Mouse (Mus musculus): Measurements from ENCODE around the gene Thap2. TPM values are rescaled to one million over a fixed set of nuclear protein-coding genes. Genes with fewer than 3 reads are reported as not detected.
A peak's percentile ranks its signal among the peaks of the same experiment; 100 is the strongest.

Gene Thap2
- polyA plus RNA-seq (2016; fragmentation: Nextera tagmentation; extraction: Ambion mirVana) = 32.8 and 35.2 TPM in 2 replicates

GRCm38 (mm10) chr10:115384221-115385017 lies at the start of gene Thap2, which contains the start of gene Zfc3h1:
Gene Thap2 (minus strand): TSS chr10:115384443.
Gene Zfc3h1 (plus strand): TSS chr10:115384959.
- Histone ChIP-seq H3K4me3 (peak within 1 kb of the TSS; percentile 96), H3K27ac (replicated peaks) (peak within 1 kb of the TSS; percentile 99), H3K4me1 (peaks cover 36% of the 10 kb centered on the region), H3K4me2 (replicated peaks) (peak within 1 kb of the TSS; percentile 75), H3K36me3 (no peaks in the 10 kb centered on the region; the same call in 1 of the 2 replicates), H3K27me3 (no peaks in the 10 kb centered on the region), H3K9ac (replicated peaks) (peak within 1 kb of the TSS; percentile 86), H3K9me3 (no peaks in the 10 kb centered on the region)
- under 1% methylated on average over 64 of the region's 65 CpGs for WGBS
- ATAC-seq (ENCODE audit: low FRiP score, low read depth) = peak; percentile 98

- H3K4me3 ChIP-seq = no peak overlapping the region
- H3K9ac ChIP-seq (replicated peaks) = no peak overlapping the region
- H3K9me3 ChIP-seq = no peaks in the 10 kb centered on the region
- H3K36me3 ChIP-seq = peaks cover 59% of the 10 kb centered on the region
- no peak overlapping the region for H3K27ac ChIP-seq (replicated peaks)
- no peak overlapping the region for H3K4me2 ChIP-seq (replicated peaks)
- H3K4me1 ChIP-seq = no peaks in the 10 kb centered on the region
- H3K27me3 ChIP-seq = no peaks in the 10 kb centered on the region
- 67% methylated on average over 2 of the region's 2 CpGs for WGBS
- no peak for ATAC-seq (ENCODE audit: low FRiP score, low read depth)
These were observed 41.1 kb upstream of the Thap2 start for GRCm38 (mm10) chr10:115425351-115425750.

- ATAC-seq (ENCODE audit: low FRiP score, low read depth) = no peak
- Histone ChIP-seq H3K9ac (replicated peaks) (no peak overlapping the region), H3K4me3 (no peak overlapping the region), H3K27me3 (no peaks in the 10 kb centered on the region), H3K4me2 (replicated peaks) (no peak overlapping the region), H3K9me3 (no peaks in the 10 kb centered on the region), H3K4me1 (no peaks in the 10 kb centered on the region), H3K36me3 (peaks cover 55% of the 10 kb centered on the region), H3K27ac (replicated peaks) (no peak overlapping the region)
- WGBS = 85% methylated on average over 4 of the region's 4 CpGs
These were observed 37.7 kb upstream of the Thap2 start for GRCm38 (mm10) chr10:115421976-115422375.

- no peak for ATAC-seq (ENCODE audit: low FRiP score, low read depth)
- Histone ChIP-seq H3K27ac (replicated peaks) (no peak overlapping the region), H3K27me3 (no peaks in the 10 kb centered on the region), H3K4me3 (no peak overlapping the region), H3K4me1 (no peaks in the 10 kb centered on the region), H3K9me3 (no peaks in the 10 kb centered on the region), H3K9ac (replicated peaks) (no peak overlapping the region), H3K4me2 (replicated peaks) (no peak overlapping the region), H3K36me3 (peaks cover 82% of the 10 kb centered on the region)
- WGBS = 93% methylated on average over 3 of the region's 3 CpGs
These were observed 29.8 kb upstream of the Thap2 start for GRCm38 (mm10) chr10:115414056-115414455.

GRCm38 (mm10) chr10:115413496-115413895 lies 29.3 kb upstream of the Thap2 start:
- whole genome bisulfite sequencing = 86% methylated on average over 2 of the region's 2 CpGs

GRCm38 (mm10) chr10:115406393-115406792 lies 22.1 kb upstream of the Thap2 start:
- Histone ChIP-seq H3K4me2 (replicated peaks) (no peak overlapping the region), H3K4me1 (no peaks in the 10 kb centered on the region), H3K9me3 (no peaks in the 10 kb centered on the region), H3K9ac (replicated peaks) (no peak overlapping the region), H3K4me3 (no peak overlapping the region), H3K27me3 (no peaks in the 10 kb centered on the region), H3K36me3 (peaks cover 66% of the 10 kb centered on the region), H3K27ac (replicated peaks) (no peak overlapping the region)
- ATAC-seq (ENCODE audit: low FRiP score, low read depth) = no peak
- 73% methylated on average over 6 of the region's 6 CpGs for WGBS

More at GRCm38 (mm10) chr10:115413496-115413895, 29.3 kb upstream of the Thap2 start:
- H3K27ac ChIP-seq (replicated peaks) = no peak overlapping the region
- H3K4me1 ChIP-seq = no peaks in the 10 kb centered on the region
- no peaks in the 10 kb centered on the region for H3K27me3 ChIP-seq
- no peak overlapping the region for H3K4me2 ChIP-seq (replicated peaks)
- ATAC-seq (ENCODE audit: low FRiP score, low read depth) = no peak
- H3K9me3 ChIP-seq = no peaks in the 10 kb centered on the region
- H3K36me3 ChIP-seq = peaks cover 84% of the 10 kb centered on the region
- H3K4me3 ChIP-seq = no peak overlapping the region
- no peak overlapping the region for H3K9ac ChIP-seq (replicated peaks)

- Histone ChIP-seq H3K9me3 (no peaks in the 10 kb centered on the region), H3K27ac (replicated peaks) (no peak overlapping the region), H3K36me3 (peaks cover 15% of the 10 kb centered on the region), H3K4me3 (no peak overlapping the region), H3K27me3 (no peaks in the 10 kb centered on the region), H3K9ac (replicated peaks) (no peak overlapping the region), H3K4me1 (peaks cover 16% of the 10 kb centered on the region), H3K4me2 (replicated peaks) (no peak overlapping the region)
- 95% methylated on average over 1 of the region's 1 CpGs for WGBS
- no peak for ATAC-seq (ENCODE audit: low FRiP score, low read depth)
These were observed 7.7 kb upstream of the Thap2 start for GRCm38 (mm10) chr10:115391896-115392295.

- peaks cover 15% of the 10 kb centered on the region for H3K36me3 ChIP-seq
- ATAC-seq (ENCODE audit: low FRiP score, low read depth) = no peak
- H3K4me2 ChIP-seq (replicated peaks) = no peak overlapping the region
- no peaks in the 10 kb centered on the region for H3K27me3 ChIP-seq
- 96% methylated on average over 4 of the region's 4 CpGs for WGBS
- peaks cover 22% of the 10 kb centered on the region for H3K4me1 ChIP-seq
- no peak overlapping the region for H3K4me3 ChIP-seq
- no peak overlapping the region for H3K27ac ChIP-seq (replicated peaks)
- H3K9me3 ChIP-seq = no peaks in the 10 kb centered on the region
- H3K9ac ChIP-seq (replicated peaks) = no peak overlapping the region
These were observed 6.8 kb upstream of the Thap2 start for GRCm38 (mm10) chr10:115391076-115391475.

GRCm38 (mm10) chr10:115387891-115388290 lies 3.6 kb upstream of the Thap2 start:
- peaks cover 9% of the 10 kb centered on the region for H3K36me3 ChIP-seq
- peak overlapping the region; percentile 25; the same call in 1 of the 2 replicates for H3K4me2 ChIP-seq (replicated peaks)
- H3K4me3 ChIP-seq = no peak overlapping the region
- H3K4me1 ChIP-seq = peaks cover 24% of the 10 kb centered on the region
- no peak for ATAC-seq (ENCODE audit: low FRiP score, low read depth)
- H3K27me3 ChIP-seq = no peaks in the 10 kb centered on the region
- no peaks in the 10 kb centered on the region for H3K9me3 ChIP-seq
- no peak overlapping the region for H3K27ac ChIP-seq (replicated peaks)
- 93% methylated on average over 3 of the region's 3 CpGs for WGBS
- H3K9ac ChIP-seq (replicated peaks) = peak overlapping the region; percentile 15; the same call in 1 of the 2 replicates

GRCm38 (mm10) chr10:115385018-115386002 lies 1.1 kb upstream of the Thap2 start:
- peak overlapping the region; percentile 99 for H3K27ac ChIP-seq (replicated peaks)
- WGBS = under 1% methylated on average over 75 of the region's 101 CpGs
- H3K27me3 ChIP-seq = no peaks in the 10 kb centered on the region
- H3K9ac ChIP-seq (replicated peaks) = peak overlapping the region; percentile 86
- H3K4me3 ChIP-seq = peak overlapping the region; percentile 96
- no peak; the same call in none of the 2 replicates for ATAC-seq (ENCODE audit: low FRiP score, low read depth)
- peak overlapping the region; percentile 75 for H3K4me2 ChIP-seq (replicated peaks)
- H3K4me1 ChIP-seq = peaks cover 36% of the 10 kb centered on the region
- H3K9me3 ChIP-seq = no peaks in the 10 kb centered on the region
- H3K36me3 ChIP-seq = no peaks in the 10 kb centered on the region; the same call in 1 of the 2 replicates

GRCm38 (mm10) chr10:115383644-115384220 lies 511 bp downstream of the Thap2 start:
- Histone ChIP-seq H3K27me3 (no peaks in the 10 kb centered on the region), H3K36me3 (no peaks in the 10 kb centered on the region; the same call in 1 of the 2 replicates), H3K9me3 (no peaks in the 10 kb centered on the region), H3K4me1 (peaks cover 36% of the 10 kb centered on the region), H3K9ac (replicated peaks) (peak overlapping the region; percentile 86), H3K4me2 (replicated peaks) (peak overlapping the region; percentile 75), H3K4me3 (peak overlapping the region; percentile 96), H3K27ac (replicated peaks) (peak overlapping the region; percentile 99)
- WGBS = 1% methylated on average over 15 of the region's 15 CpGs
- ATAC-seq (ENCODE audit: low FRiP score, low read depth) = no peak
